Mouse (Mus musculus) limb, embryonic 11.5 days (tissue): ENCODE results near the gene Wrap73. TPM values are rescaled to one million over a fixed set of nuclear protein-coding genes. Genes with fewer than 3 reads are reported as not detected.

Experiments used
- ATAC-seq: fragments of 200-750 bp; cut with Nextera tagmentation; 2 replicates; pipeline ENCODE4 v1.8.0; 2017; ENCODE audit warnings: low read depth; ENCODE audit not compliant: insufficient number of reproducible peaks, low FRiP score, low TSS enrichment
- DNase-seq: peaks from one replicate; pipeline ENCODE4 v3.0.0-alpha.2; 2015; ENCODE audit warnings: low spot score
- H3K27ac ChIP-seq: fragments of 300-500 bp; sonication (generic); replicated peaks from 2 replicates; pipeline ENCODE4 v1.5.1; 2014; ENCODE audit warnings: low read depth, mild to moderate bottlenecking, low read length
- H3K27me3 ChIP-seq: fragments of 300-500 bp; sonication (generic); 2 replicates; pipeline ENCODE4 v1.6.1; 2014; ENCODE audit warnings: mild to moderate bottlenecking, low read length, mixed read lengths; ENCODE audit not compliant: control insufficient read depth, insufficient read depth
- H3K36me3 ChIP-seq: fragments of 300-500 bp; sonication (generic); 2 replicates; pipeline ENCODE4 v1.6.1; 2014; ENCODE audit warnings: mild to moderate bottlenecking, low read length, moderate library complexity, mixed read lengths; ENCODE audit not compliant: control insufficient read depth, insufficient read depth
- H3K4me1 ChIP-seq: fragments of 300-500 bp; sonication (generic); 2 replicates; pipeline ENCODE4 v1.6.1; 2014; ENCODE audit warnings: low read length, mixed read lengths; ENCODE audit not compliant: control insufficient read depth, insufficient read depth
- H3K4me2 ChIP-seq: fragments of 300-500 bp; sonication (generic); 2 replicates; pipeline ENCODE4 v1.6.1; 2014; ENCODE audit warnings: low read depth, mild to moderate bottlenecking, moderate library complexity; ENCODE audit not compliant: severe bottlenecking
- H3K4me3 ChIP-seq: fragments of 300-500 bp; sonication (generic); 2 replicates; pipeline ENCODE4 v1.5.1; 2014; ENCODE audit warnings: low read depth, low read length
- H3K9ac ChIP-seq: fragments of 300-500 bp; sonication (generic); 2 replicates; pipeline ENCODE4 v1.6.1; 2014; ENCODE audit warnings: mild to moderate bottlenecking, low read length
- H3K9me3 ChIP-seq: fragments of 300-500 bp; sonication (generic); 2 replicates; pipeline ENCODE4 v1.6.1; 2016; ENCODE audit warnings: low read length; ENCODE audit not compliant: control insufficient read depth
- WGBS: fragments of 180-500 bp; shearing (Covaris S2); extraction: QIAGEN DNeasy Blood & Tissue Kit; methylation state at CpG from one replicate; pipeline ENCODE4 v1.1.7; 2014; 5-methylcytosine and 5-hydroxymethylcytosine counted together
- polyA plus RNA-seq: library from polyadenylated mRNA; unstranded; fragments of >200 nt; fragmentation: Nextera tagmentation; extraction: Ambion mirVana; gene quantifications from 2 replicates; pipeline ENCODE4 v1.2.1, GENCODE M21; 2014

The Wrap73 gene
- 47.3 and 48.0 TPM in 2 replicates for polyA plus RNA-seq

GRCm38 (mm10) chr4:154142211-154143040 lies at the start of gene Wrap73:
TSS of gene Wrap73 (plus strand) at chr4:154142372.
- H3K27me3 ChIP-seq: peaks cover 42% of the 10 kb centered on the region
- H3K4me2 ChIP-seq: peak within 1 kb of the TSS; percentile 88
- H3K4me3 ChIP-seq: peak within 1 kb of the TSS; percentile 92
- peaks cover 13% of the 10 kb centered on the region; the same call in 1 of the 2 replicates for H3K4me1 ChIP-seq
- DNase-seq (peak; percentile 93), ATAC-seq (peak; percentile 94)
- 3% methylated on average over 49 of the region's 49 CpGs for WGBS
- H3K27ac ChIP-seq: peak within 1 kb of the TSS; percentile 59; the same call in 1 of the 2 replicates
- H3K36me3 ChIP-seq: peaks cover 1% of the 10 kb centered on the region; the same call in 1 of the 2 replicates
- H3K9ac ChIP-seq: peak within 1 kb of the TSS; percentile 91
- no peaks in the 10 kb centered on the region for H3K9me3 ChIP-seq

- 21% methylated on average over 9 of the region's 9 CpGs for WGBS
- peaks cover 4% of the 10 kb centered on the region; the same call in 1 of the 2 replicates for H3K27me3 ChIP-seq
- peak; percentile 64 for DNase-seq
Observed at GRCm38 (mm10) chr4:154093210-154093609, 49.0 kb upstream of the Wrap73 start.

GRCm38 (mm10) chr4:154096111-154096510 lies 46.1 kb upstream of the Wrap73 start:
- Histone ChIP-seq H3K4me2 (no peak overlapping the region), H3K27ac (no peak overlapping the region), H3K4me1 (no peaks in the 10 kb centered on the region), H3K9ac (no peak overlapping the region), H3K9me3 (no peaks in the 10 kb centered on the region), H3K36me3 (no peaks in the 10 kb centered on the region), H3K27me3 (peaks cover 4% of the 10 kb centered on the region; the same call in 1 of the 2 replicates), H3K4me3 (no peak overlapping the region)
- DNase-seq (no peak), ATAC-seq (no peak)
- WGBS: 27% methylated on average over 6 of the region's 6 CpGs

More at GRCm38 (mm10) chr4:154093210-154093609, 49.0 kb upstream of the Wrap73 start:
- Histone ChIP-seq H3K9ac (no peak overlapping the region), H3K4me2 (no peak overlapping the region), H3K4me1 (no peaks in the 10 kb centered on the region), H3K27ac (no peak overlapping the region), H3K4me3 (no peak overlapping the region), H3K36me3 (no peaks in the 10 kb centered on the region), H3K9me3 (no peaks in the 10 kb centered on the region)
- ATAC-seq: no peak

- H3K27ac ChIP-seq: no peak overlapping the region
- WGBS: 33% methylated on average over 7 of the region's 7 CpGs
- H3K9me3 ChIP-seq: no peaks in the 10 kb centered on the region
- H3K27me3 ChIP-seq: peaks cover 4% of the 10 kb centered on the region; the same call in 1 of the 2 replicates
- no peaks in the 10 kb centered on the region for H3K36me3 ChIP-seq
- no peak overlapping the region for H3K9ac ChIP-seq
- H3K4me3 ChIP-seq: no peak overlapping the region
- no peak overlapping the region for H3K4me2 ChIP-seq
- ATAC-seq (no peak), DNase-seq (no peak)
- H3K4me1 ChIP-seq: no peaks in the 10 kb centered on the region
Observed at GRCm38 (mm10) chr4:154099361-154099760, 42.8 kb upstream of the Wrap73 start.

GRCm38 (mm10) chr4:154103386-154103785 lies 38.8 kb upstream of the Wrap73 start:
- 0 out of 2 replicates have a peak, but pooled peaks cover 2% of the 10 kb centered on the region for H3K27me3 ChIP-seq
- H3K4me3 ChIP-seq: no peak overlapping the region
- H3K4me2 ChIP-seq: no peak overlapping the region
- DNase-seq (no peak), ATAC-seq (no peak)
- no peaks in the 10 kb centered on the region for H3K9me3 ChIP-seq
- WGBS: 76% methylated on average over 8 of the region's 8 CpGs
- H3K27ac ChIP-seq: no peak overlapping the region
- no peak overlapping the region for H3K9ac ChIP-seq
- 0 out of 2 replicates have a peak, but pooled peaks cover 3% of the 10 kb centered on the region for H3K4me1 ChIP-seq
- no peaks in the 10 kb centered on the region for H3K36me3 ChIP-seq

DNA sequence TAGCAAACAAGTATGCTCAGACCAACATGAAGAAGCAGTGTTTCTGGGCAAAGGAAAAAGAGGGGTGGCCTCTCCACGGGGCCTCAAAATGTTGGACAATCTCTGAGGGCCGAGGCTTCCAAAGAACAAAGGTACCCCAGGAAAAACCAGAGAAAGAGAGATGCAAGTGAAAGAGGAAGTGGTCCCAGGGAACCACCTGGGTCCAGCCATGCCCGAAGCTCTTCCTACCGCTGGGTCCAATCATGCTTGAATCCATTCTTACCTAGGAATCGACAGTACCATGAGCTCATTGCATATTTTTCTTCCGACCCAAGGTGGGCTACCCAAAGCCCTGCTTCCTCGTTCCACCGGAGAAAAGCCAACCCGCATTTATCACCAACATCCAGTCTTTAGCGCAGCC lies 38.3 kb upstream of the Wrap73 start:
- Histone ChIP-seq H3K4me3 (no peak overlapping the region), H3K36me3 (no peaks in the 10 kb centered on the region), H3K9me3 (no peaks in the 10 kb centered on the region), H3K27ac (no peak overlapping the region), H3K4me2 (no peak overlapping the region), H3K9ac (no peak overlapping the region), H3K27me3 (peaks cover 2% of the 10 kb centered on the region; the same call in 1 of the 2 replicates), H3K4me1 (0 out of 2 replicates have a peak, but pooled peaks cover 3% of the 10 kb centered on the region)
- DNase-seq: no peak
- ATAC-seq: no peak
- 88% methylated on average over 10 of the region's 10 CpGs for WGBS

- H3K27me3 ChIP-seq: peaks cover 4% of the 10 kb centered on the region; the same call in 1 of the 2 replicates
- H3K4me1 ChIP-seq: 0 out of 2 replicates have a peak, but pooled peaks cover 3% of the 10 kb centered on the region
- no peak overlapping the region for H3K4me3 ChIP-seq
- H3K9me3 ChIP-seq: no peaks in the 10 kb centered on the region
- H3K27ac ChIP-seq: no peak overlapping the region
- WGBS: 28% methylated on average over 20 of the region's 20 CpGs
- H3K4me2 ChIP-seq: no peak overlapping the region
- H3K9ac ChIP-seq: no peak overlapping the region
- H3K36me3 ChIP-seq: no peaks in the 10 kb centered on the region
- ATAC-seq (no peak), DNase-seq (peak; percentile 81)
Observed at GRCm38 (mm10) chr4:154105381-154106001, 36.7 kb upstream of the Wrap73 start.

DNA sequence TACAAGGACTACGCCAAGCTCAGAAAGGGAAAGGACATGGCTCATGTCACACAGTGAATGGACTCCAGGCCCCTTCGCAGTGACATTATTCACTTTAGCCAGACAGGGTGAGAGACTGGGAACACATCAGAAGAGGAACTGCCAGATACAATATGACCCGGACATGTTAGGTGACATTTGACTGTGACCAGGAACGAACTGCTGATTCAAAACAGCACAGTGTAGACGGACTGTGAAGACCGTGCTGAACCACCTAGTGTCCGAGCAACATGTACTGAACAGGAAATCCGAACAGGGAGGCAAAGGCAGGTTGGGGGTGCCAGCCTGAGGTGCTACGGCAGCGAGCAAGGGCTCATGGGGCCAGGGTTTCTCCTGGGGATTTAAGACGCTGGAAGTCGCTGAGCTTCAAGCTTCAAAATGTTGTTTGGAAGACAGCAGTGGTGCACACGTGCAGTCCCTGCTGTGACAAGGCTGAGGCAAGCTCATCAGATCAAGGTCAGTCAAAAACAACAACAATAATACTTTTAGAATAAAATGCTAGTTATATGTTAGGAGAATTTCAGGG lies 35.6 kb upstream of the Wrap73 start:
- Histone ChIP-seq H3K36me3 (no peaks in the 10 kb centered on the region), H3K4me1 (0 out of 2 replicates have a peak, but pooled peaks cover 3% of the 10 kb centered on the region), H3K27me3 (peaks cover 4% of the 10 kb centered on the region; the same call in 1 of the 2 replicates), H3K9ac (no peak overlapping the region), H3K27ac (no peak overlapping the region), H3K9me3 (no peaks in the 10 kb centered on the region), H3K4me3 (no peak overlapping the region), H3K4me2 (no peak overlapping the region)
- no peak for DNase-seq
- ATAC-seq: no peak
- 77% methylated on average over 13 of the region's 13 CpGs for WGBS
